Mouse (Mus musculus) liver, postnatal 0 days (tissue): ENCODE data around the gene Itgb7.

ENCODE experiments used
- CTCF ChIP-seq: sonication (generic); IDR thresholded peaks from 2 replicates; pipeline ENCODE4 v1.5.1; 2016; ENCODE audit warnings: antibody characterized with exemption, low read depth
- EP300 ChIP-seq: IDR thresholded peaks from 2 replicates; pipeline ENCODE4 v1.6.1; 2016; ENCODE audit warnings: antibody characterized with exemption, low read depth, mild to moderate bottlenecking

DNA sequence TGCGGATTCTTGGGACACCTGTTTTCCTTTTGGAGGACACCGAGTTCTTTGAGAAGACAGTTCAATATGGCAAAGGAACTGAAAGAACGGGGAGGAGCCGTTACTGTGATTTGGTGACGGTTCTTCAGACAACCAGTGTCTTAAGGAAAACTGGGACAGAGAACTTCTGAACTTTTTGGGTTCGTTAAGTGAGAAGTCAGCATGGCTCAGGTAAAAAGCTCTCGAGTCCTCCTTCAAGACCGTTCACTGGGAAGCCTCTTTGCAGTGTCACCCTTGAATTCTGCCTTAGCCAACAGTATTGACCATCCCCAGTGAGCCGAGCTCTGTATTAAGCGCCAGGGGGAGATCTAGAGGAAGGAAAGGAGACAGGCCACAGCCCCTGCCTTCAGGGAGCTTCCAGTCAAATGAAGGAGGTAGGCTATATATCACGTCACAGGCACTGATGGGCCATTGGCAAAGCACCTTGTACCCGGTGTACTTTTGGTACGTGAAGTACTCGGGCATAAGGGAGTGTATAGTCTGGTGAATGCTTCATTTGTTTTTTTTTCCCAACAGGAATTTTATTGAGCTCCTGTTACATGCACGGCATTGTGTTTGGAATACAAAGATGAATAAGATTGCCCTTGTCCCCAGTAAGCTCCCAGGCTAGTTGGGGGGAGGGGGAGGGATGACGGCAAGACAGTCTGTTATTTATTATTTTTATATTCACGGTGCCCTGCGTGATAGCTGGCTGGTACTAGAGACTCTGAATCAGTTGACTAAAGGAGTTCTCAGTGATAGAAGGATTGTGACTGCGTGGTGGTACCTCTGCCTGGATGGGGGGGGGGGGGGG, 26.9 kb downstream of the Itgb7 start, which contains the start of gene Csad:
- TF ChIP-seq CTCF (no peak), EP300 (no peak)
